Mouse (Mus musculus): ENCODE results near the gene Tapt1.

The Tapt1 gene

DNA sequence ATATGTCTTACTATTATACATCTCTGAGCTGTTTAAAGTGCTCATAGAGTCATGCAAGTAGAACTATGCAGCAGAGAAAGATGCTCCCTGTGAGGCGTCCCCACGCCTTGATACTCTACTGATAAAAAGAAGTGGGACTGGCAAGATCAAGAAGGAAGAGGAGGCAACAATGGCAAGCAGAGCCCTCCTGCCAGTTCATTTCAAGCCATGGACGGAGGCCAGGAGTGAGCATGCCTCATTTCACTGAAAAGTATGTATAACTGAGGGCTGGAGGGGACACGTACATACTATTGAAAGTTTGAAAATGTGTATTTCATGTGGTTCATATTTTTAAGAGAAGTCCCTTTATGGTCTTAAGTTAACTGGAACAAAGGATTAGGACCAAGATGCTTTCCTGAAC is 28.0 kb downstream of the Tapt1 start:
- no peak for DNase-seq (ENCODE audit: low read depth, low spot score)

DNA sequence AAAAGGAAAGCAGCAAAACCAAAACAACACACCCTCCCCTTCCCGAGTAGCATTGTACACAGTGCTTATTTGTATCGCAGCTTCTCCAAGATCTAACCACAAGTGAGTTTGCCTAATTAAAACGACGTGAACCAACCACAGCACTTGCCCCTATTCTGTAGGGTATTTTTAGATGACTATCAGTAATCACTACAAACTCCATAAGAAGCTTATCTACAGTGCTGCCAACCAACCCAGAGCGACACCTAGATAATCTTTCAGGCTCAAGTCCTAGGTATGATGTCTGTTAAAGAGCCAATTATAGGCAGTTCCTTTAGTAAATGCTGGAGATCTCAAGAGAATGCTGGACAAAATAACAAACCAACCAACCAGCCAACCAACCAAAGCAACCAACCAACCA is 28.6 kb downstream of the Tapt1 start:
- DNase-seq (ENCODE audit: low read depth, low spot score), result no peak

DNA sequence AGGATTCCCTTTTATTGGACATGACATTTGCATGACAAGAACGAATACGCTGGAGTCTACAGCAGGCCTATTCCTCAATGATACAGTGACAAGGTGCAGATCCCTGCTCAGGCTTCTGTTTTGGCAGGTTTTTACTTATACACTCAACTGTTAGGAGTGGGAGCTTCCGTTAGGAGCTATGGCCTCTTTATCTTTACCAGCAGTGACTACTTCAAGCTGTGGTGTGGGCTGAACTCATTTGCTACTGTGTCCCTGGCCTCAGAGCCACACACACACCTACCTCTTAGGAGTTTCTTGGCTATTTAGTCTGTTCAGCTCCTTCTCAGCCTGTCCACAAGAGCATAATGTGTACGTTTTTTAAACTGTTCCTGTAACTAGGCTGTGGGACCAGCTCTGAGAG is 30.3 kb downstream of the Tapt1 start:
- DNase-seq (ENCODE audit: low read depth, low spot score), result no peak

DNA sequence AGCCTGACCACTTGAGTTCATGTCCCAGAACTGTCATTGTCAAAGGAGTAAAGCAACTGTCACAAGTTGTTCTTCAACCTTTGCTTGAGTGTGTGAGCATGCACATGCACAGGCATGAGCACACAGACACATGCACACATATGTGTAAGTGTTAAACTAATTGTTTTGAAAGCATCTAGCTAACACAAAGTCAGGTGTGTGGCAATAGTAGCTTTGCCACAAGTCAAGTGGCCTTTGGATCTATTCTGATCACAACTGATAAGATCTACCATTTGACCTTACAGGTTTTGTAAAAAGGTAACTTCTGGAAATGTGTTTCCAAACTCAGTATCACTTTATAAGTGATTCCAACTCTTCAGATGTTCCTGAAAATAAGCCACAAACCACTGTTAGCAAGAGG is 39.1 kb downstream of the Tapt1 start:
- DNase-seq (ENCODE audit: low read depth, low spot score), result no peak

DNA sequence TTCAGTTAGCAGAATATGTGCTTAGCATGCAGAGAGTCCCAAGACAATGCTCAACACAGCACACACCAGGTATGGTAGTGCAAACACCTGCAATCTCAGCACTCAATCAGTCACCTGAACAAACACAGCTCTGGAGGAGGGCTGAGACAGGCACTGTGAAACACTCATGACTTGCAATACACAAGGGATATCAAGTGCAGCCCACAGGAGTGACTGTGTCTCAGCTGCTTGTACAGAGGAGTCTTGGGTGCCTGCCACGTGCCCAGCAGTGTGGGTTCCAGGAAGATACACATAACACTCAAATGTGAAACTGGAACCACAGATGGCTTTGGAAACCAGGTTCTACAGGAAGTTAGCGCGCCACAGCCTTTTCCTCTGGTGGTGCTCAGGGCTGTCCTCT is 44.8 kb downstream of the Tapt1 start:
- no peak for DNase-seq (ENCODE audit: low read depth, low spot score)

DNA sequence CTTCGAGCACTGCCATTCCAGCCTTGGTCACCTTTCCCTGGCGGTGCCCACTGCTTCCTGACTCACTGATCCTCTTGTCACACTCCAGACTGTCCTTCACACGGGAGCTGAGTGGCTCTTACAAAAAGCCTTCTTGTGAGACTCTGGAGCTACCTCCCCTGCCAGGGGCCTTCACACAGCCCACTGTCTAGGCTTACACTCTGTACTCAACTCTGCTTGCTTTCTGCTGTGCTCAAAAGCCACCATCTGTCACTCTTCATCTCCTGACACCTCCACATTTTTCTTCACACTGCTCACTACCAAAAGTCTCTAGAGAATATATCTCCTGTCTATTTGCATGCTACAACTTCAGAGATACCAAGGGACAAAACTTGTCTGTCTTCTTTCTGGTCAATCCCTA is 46.0 kb downstream of the Tapt1 start:
- no peak for DNase-seq (ENCODE audit: low read depth, low spot score)

DNA sequence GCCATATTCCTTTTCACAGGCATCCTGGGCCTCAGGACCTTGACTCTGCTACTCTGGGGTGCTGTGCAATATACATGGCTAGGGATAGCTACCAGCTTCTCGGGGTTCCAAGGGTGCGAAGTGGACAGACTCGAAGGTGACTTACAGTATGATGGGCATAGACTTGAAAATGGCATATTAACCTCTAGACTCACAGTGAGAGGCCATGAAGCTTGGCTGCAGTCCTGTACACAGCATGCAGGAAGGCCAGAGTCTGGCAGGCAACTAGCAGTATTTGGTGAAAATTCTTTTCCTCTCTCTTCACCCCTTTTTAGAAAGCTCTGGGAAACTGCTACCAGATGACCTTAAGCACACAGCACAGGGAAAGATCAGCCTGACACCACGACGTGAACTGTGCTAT is 52.4 kb downstream of the Tapt1 start:
- DNase-seq (ENCODE audit: low read depth, low spot score), result no peak

DNA sequence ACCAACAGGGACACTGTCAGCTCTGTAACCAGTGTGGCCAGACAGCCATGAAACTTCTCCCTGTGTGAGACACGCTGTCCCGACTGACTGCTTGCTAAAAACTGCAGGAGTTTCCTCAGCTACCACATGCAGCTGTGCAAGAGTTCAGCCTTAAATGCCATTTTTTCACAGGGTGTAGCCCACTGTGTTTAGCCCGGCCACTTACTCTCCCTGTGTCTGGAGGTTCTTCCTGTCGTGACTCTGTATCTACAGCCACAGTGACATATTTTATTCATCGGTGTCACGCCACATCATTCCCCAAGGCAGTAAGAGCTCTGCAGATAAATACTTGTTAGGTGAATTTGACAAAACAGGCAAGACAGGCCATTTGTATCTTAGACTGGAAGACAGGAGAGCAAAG is 59.6 kb downstream of the Tapt1 start:
- no peak for DNase-seq (ENCODE audit: low read depth, low spot score)

DNA sequence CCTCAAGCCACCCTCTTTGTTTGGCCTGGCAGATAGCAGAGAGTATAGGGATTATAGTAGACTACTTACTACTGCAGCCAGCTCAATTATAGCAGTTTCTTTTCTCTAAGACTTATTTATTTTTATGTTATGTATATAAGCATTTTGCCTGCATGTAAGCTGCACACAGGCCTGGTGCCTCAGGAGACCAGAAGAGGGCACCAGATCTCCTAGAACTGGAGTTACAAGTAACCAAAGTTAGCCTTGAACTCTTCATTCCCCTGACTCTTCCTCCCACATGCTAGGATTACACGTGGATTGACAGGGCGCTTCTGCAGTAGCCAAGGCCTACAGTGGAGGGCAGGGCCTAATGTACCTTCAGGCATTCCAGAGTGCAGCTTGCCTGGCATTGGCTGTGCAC is 60.6 kb downstream of the Tapt1 start:
- DNase-seq (ENCODE audit: low read depth, low spot score), result no peak

DNA sequence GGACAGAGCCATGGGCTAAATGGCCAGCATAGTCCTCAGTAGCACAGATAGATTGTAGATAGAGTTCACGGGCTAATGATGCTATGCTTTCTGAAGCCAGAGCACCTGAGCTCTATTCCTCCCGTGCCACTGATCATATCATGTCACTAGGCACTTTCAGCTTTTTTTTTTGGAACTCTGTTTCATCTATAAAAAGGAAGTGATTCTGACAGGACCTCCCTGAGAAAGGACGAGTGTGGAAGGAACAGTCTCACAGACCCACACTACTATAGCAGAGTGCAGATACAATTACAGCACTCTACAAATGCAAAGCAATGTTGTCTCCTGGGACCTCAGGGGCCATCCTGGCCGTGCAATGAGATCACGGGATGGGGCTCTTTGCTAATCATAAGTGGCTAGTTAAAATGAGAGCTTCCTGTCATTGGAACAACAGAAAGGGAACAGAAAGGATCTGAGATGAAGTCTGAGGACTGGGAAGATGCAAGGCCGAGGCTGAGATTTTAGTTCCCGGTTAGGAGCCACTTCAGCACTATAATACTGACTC is 62.1 kb downstream of the Tapt1 start:
- DNase-seq (ENCODE audit: low read depth, low spot score), result no peak

DNA sequence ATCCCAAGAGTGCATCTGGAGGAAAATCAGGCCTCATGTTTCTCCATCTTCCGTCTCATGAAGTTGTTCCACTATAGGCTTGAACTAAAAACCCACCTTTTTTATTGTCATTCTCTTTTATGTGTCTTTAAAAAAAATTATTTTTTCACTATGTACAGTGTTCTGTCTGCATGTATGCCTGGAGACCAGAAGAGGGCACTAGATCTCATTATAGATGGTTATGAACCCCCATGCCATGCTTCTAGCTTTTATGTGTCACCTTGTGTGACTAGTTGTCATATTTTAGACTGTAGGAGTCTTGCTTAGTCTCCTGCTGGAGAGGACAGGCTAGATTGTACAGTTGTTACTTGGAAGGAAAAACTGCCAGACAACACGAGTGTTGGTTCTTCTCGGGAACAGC is 63.1 kb downstream of the Tapt1 start:
- no peak for DNase-seq (ENCODE audit: low read depth, low spot score)

DNA sequence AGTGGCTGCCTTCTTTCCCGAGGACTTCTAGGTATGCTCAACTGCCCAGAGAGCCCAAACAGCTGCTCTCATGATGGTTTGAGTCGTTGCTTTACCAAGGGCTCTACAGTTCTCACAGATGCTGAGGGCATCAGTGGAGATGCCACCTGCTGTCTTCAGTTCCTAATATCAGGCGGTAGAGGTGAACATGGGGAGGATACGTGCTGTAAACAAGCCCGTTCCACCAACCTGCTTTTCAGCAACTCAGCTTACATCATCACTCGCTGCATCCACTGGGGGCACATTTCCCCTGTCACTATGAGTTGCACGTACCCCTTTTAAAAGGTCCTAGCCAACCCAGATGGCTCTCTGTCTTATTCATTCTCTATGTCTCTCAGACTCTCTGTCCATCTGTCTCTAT is 63.6 kb downstream of the Tapt1 start:
- no peak for DNase-seq (ENCODE audit: low read depth, low spot score)

DNA sequence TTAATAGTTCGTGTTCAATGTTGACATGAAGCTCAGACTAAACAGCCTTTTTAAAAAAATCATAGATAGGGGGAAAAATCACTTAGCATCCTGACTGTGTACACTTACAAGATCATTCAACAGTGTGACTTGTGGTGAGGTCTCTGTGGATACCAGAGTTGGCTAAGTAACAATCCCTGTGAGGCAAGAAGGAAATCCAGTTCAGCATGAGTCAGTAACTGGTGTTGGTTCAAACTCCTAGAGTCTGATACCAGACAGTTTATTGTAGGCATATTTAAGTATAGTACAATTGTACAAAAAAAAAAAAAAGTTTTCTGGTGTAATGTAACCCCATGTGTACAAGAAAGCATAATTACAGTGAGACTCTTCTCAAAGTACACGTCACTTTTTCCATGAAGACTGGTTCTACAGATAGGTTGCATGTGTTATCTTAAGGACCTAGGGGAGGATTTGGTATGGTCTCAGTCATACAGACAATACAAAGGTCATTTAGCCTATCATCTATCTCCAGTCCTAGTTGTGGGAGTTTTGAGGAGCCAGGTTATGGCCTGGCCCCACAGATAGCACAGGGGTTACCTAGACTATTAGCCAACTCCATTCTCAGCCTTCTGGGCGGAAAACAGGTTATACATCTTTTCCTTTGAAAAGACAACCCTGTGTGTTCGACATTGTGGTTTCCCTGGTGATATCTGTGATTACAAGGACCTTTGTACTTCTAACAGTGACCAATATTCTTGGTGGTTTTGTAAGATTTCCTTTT is 66.6 kb downstream of the Tapt1 start:
- DNase-seq (ENCODE audit: low read depth, low spot score), result no peak

DNA sequence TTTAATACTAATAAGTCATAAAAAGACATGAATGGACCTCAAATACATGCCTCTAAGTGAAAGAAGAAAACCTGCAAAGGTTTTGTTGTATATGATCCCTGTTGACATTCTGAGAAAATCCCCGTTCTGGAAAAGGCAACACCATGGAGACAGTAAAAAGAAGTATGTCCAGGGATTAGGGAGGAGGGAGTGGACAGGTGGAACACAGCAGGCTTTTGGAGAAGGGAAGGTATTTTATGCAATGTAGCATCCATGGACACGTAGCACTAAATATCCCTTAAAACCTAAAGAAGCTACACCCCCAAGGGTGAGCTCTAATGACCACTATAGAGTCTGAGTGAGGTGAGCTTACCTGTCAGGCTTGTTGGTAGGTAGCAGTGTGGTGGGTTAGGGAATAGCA is 67.2 kb downstream of the Tapt1 start:
- DNase-seq (ENCODE audit: low read depth, low spot score), result no peak

DNA sequence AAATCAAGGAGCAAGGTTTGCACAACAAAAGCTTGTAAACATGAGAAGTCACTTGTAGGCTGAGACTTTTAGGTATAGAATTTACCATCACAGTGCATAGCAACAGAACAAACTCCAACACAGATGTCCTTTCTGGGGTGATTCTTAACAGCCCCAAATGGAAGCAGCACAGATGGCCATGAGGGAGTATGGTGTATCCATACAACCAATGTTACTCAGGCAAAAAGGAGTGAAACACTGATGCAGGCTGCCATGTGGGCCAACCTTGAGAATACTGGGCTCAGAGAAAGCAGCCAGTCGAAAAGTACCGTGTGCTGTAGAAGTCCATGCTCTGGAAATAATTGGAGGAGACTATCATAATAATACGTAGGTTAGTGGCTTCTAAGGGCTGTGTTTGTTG is 68.0 kb downstream of the Tapt1 start:
- no peak for DNase-seq (ENCODE audit: low read depth, low spot score)

DNA sequence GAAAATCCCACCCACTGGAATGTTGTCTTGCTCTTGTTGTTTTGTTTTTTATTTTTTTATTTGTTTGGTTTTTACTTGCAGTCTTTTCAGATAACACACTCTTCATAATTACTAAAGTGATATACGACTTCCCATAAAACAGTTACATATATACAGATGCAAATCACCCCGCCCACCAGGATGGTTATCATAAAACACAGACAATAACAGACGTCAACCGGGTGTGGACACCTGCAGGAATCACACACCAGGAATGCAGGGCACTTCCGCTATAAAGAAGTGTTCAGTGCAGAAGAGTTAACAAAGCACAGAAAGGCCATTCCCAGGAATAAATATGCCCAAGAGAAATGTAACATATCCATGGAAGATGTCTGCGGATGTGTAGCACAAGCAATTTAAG is 68.7 kb downstream of the Tapt1 start:
- no peak for DNase-seq (ENCODE audit: low read depth, low spot score)

DNA sequence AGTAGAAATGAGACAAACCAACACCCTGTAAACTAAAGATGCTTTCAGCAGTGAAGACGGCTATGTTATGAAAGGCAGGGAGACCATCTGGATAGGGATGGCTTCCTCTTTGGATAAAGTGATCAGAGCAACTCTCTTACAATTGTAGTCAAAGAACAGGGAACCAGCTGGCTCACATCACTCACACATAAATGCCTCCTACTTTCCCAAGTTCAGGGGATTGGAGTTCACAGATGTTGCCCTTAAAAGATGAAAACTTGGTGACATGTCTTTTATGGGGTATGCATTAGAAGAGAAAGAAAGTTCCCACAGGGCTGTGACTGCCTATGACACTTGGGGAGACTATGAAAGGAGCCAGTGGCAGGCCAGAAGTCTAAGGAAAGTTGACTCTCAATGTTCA is 73.4 kb downstream of the Tapt1 start:
- no peak for DNase-seq (ENCODE audit: low read depth, low spot score)

DNA sequence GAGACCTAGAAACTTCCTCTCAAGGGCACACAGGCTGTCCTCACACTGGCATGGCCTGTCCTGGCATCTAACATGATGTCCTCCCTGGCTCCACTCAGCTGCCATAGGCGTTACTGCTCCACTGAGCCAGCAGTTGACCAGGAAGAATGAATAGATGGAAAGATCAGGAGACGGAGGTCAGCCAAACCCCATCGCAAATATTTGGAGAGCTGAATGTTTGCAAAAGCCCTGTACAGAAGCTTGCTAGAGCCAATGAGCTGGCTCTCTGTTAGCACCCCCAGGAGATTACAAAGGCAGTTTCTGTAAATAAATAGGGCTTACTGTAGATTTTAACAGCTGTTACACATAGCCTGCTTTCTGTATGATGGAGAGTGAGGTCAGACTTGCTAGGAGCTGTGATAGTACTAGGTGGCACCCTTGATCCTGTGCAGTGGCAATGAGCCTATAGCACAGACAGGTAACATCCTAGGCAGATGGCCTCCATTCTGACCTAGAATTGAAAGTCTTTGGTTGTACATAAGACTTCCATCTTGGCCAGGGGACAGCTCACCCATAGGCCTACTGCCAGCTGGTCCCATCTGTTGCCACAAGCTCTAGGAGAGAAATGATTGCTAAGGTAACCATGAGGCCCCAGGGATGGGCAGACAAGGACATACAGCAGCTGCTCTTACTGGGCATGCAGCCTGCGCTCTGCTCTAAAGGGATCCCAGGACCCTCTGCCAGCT is 74.9 kb downstream of the Tapt1 start:
- no peak for DNase-seq (ENCODE audit: low read depth, low spot score)

DNA sequence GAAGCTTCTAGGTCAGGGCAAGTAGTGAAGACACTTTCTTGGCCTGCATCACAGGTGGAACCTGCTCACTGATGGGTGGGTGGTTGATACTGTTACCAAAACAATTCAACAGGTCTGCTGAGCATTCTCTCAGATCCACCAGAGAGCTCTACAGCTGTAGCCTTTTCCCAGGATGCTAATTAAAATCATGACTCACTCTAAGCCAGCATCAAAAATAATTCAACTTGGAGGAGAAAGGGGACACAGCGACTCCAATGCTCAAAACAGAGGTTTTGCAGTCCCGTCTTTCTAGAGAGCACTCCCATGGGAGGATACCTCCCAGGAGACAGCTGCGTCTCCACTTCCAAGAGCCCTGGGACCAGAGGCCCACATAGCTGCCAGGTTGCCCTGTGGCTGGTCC is 78.7 kb downstream of the Tapt1 start:
- no peak for DNase-seq (ENCODE audit: low read depth, low spot score)

DNA sequence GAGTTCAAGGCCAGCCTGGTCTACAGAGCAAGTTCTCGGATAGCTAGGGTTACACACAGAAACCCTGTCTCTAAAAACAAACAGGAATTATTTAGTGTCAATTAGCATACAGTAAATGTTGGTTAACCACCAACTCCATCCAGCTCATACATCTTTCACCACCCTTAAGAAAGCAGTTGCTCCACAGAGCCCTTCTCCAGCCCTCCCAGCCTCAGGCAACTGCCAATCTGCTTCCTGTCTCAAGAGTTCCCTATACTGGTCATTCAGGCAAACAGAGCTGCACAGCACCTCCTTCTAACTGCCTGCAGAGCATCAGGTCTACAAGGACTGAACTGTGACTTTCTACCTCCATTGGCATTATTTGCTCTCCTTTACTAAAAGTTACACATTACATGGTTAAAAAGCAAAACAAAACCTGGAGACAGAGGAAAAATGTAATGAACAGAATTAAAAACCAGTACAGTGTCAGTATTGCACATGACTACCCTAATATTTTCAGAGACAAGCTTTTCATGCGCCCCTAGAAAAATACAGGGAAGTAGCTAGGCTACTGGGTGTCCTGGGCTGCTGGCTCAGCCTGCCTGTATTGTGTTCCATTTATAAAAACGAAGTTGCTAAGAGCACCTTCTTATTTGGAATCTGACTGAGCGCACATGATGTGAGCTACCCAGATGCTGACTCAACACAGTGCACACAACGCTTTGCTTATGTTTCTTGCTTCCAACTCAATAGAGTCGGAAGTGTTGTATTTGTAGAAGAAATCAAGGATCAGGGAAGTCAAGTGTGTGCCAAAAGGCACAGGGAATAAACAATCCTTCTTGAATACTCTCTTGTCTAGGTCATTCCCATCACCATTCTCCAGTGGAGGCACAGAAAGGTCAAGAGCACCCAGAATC is 79.7 kb downstream of the Tapt1 start:
- DNase-seq (ENCODE audit: low read depth, low spot score), result no peak

DNA sequence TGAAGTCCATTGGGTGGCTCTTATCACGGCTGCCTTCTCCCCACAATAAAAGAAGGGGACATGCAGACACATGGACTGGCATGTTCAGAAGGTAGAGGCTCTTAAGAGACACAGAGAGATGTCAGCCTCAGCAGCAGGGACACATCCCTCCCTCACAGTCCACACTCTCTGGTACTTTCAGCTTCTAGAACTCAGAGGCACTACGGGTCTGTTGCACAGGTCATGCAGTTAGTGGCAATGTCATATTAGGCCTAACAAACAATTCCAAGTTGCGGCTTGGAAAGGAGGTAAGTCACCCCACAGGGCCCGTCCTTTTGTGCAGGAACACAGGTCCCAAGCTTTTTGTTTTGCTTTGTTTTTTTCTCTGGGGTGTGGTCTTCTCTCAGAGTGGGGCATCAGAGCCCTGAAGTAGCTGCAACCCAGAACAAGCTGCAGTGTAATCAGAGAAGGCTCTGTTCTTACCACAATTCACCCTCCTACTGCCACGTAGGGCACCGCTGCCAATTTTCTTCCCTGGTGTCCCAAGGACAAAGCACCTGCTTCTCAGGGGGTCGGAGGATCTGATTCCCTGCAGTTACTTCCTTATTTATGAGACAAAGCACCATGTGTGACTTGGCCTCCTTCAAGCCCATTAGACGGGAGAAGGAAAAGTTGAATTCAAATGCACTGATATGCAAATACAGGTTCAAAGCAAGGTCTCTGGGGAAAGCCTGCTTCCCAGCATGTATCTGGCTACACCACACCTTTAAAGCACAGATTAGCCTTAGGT is 82.8 kb downstream of the Tapt1 start:
- no peak for DNase-seq (ENCODE audit: low read depth, low spot score)

Measured in c-Kit-negative CD71-positive TER-119-positive erythroid progenitor cells, embryonic 14.5 days (primary cell).